Mouse (Mus musculus) heart, adult 2 months (tissue): ENCODE data around the gene Ttll7.

Source experiments
- CTCF ChIP-seq: fragments of 200-600 bp; IDR thresholded peaks from 2 replicates; pipeline ENCODE4 v1.8.1; 2022; ENCODE audit warnings: antibody characterized with exemption, mild to moderate bottlenecking, moderate library complexity
- EP300 ChIP-seq: fragments of 200-500 bp; IDR thresholded peaks from 2 replicates; pipeline ENCODE4 v1.6.1; 2011; ENCODE audit warnings: low read depth, low read length, control low read depth; ENCODE audit not compliant: insufficient read depth
- POLR2A ChIP-seq: fragments of 200-500 bp; IDR thresholded peaks from 2 replicates; pipeline ENCODE4 v1.6.1; 2011; ENCODE audit warnings: mild to moderate bottlenecking, low read depth, low read length, control low read depth; ENCODE audit not compliant: insufficient read depth

GRCm38 (mm10) chr3:147000963-147001362, 148.8 kb downstream of the Ttll7 start:
- TF ChIP-seq EP300 (no peak), CTCF (no peak), POLR2A (no peak)
